Mouse (Mus musculus) layer of hippocampus, postnatal 36 days (tissue): ENCODE measurements at regions not wholly inside any gene's neighbourhood (a gene's known extent, or its start where the extent isn't known, plus 50 kb on each side); places are given as distances from the start of the nearest gene placed in this dataset.

ENCODE experiments used
- DNase-seq, 2 experiments: peaks; one replicate each; pipeline ENCODE4 v3.0.0; 2022

DNA sequence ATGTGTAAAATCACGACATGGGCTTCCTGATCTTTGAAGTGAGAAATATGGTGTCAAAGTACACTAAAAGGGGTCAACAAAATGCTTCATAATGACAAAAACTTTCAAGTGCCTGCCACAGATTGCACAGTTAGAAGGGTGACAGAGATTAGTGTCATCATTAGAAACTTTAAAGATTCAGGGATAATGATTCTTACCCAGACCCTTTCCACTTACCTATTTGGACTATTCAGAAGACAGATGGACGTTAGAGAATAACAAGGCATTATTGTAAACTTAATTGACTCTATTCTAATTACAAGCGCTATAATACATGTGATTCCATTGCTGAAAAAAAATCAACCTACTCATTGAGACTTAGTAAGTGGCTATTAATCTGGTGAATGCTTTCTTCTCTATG, 162.6 kb upstream of the Pcdh20 start:
- DNase-seq, result no peak

DNA sequence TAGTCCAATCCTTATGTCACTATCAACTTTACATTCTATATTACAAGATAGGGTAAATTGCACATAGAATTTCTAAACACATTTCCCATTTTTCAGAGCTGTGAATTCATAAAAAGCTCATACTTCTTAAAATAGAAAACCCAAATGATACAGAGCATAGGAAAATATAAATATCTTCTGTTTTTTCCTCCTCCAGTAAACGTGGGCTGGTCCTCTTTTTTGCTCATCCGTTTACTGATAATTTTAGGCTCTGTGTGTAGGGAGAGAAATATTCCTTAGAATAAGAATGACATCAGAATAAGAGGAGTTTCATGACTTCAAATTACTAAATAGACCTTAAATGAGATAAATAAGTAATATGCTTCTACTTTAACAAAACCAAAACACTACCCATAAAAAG, 124.2 kb upstream of the Pcdh20 start:
- DNase-seq, result no peak

DNA sequence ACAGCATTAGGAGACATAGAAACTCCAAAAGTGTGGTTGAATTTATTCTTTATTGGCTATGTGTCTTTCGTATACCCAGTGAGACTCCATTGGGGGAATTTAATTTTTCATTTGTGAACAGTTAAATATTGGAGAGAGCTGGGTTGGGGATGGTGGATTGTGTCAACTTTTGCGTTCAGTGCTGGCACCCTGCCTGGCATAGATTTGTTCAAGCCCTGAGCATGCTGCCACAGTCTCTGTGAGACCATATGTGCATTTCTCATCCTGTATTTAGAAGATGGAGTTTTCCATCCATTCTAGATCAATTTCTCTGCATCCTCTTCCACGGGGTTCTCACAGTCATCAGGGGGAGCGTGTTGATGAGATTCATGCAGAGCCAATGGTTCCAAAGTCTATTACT, 98.9 kb upstream of the Pcdh20 start:
- DNase-seq, result peak; percentile 60 to 68

DNA sequence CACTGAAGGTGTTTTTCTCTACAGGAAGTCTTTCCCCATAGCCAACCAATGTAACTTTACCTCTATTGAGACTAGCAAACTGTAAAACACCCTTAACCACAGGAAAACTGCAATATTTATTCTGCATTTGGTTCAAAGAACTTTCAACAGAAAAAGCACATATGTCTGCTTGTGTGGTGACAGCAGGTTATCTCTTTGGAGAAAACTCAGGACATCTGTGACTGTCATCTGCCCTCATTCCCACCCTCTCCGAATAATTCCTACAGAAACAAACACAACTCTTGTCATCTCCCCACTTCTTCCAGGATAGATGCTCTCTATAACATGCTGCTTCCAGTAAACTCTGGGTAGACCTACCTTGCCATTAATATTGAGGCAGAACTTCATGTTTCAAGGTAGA, 96.4 kb upstream of the Pcdh20 start:
- DNase-seq, result peak; percentile 17 to 20

DNA sequence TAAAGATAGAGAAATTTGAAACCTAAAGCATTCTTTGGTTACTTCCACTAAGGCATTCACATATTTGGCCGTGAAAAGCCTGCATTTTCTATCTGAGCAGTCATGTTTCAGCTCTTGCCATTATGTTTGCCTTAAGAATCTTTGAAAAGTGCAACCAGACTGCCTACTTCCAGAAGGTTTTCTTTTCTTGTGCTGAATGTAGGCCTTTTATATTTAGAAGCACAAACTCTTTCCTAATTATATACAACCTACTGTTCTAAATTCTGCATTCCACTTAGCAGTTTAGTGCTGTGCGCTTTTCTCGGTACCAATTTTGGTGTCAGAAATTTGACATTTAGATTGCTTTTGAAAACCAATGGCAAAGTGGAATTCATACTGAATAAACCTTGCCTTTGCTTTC, 72.4 kb upstream of the Pcdh20 start:
- no peak for DNase-seq

DNA sequence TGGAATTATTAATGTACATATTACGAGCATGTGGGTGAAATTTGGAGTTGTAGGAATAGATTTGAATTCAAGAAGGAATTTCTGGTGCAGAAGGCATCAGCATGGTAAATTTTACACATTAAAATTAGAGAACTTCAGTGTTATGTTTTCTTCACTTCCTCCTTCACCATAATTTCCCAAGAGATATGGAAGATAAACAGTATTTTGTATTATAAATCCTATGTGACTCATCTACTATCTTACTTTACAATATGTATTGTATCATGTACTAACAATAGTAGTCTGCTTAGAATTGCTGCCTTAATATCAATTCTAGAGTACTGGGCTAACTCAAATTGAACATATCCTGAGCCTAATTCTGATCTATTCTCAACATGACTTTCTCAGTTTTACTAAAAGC, 71.3 kb upstream of the Pcdh20 start:
- DNase-seq, result no peak
